Mouse (Mus musculus): ENCODE measurements around the gene Gm7579.
"Not testable (repeated sequence)": the region's sequence is repeated elsewhere in the genome, so short reads cannot be mapped to it uniquely, and the experiment has no call there.

GRCm38 (mm10) chr7:142229871-142230270, 18.2 kb downstream of the Gm7579 start, which contains the start of gene Krtap5-5:
- TF ChIP-seq GATA1 (IDR thresholded peaks at IDR 0.05; ENCODE audit: borderline replicate concordance, low read length); FLI1 (IDR thresholded peaks at IDR 0.05; ENCODE audit: low read length): not testable (repeated sequence)
